Mouse (Mus musculus): ENCODE data around the gene Cpne5. TPM values are rescaled to one million over a fixed set of nuclear protein-coding genes. Genes with fewer than 3 reads are reported as not detected.
"Not testable (repeated sequence)": the region's sequence is repeated elsewhere in the genome, so short reads cannot be mapped to it uniquely, and the experiment has no call there.

Cpne5 gene
- total and polyA plus RNA-seq, 3 experiments: 0.19 to 1.0 TPM; not detected in 1

GRCm38 (mm10) chr17:29253236-29253635, 15.3 kb upstream of the Cpne5 start:
- Histone ChIP-seq H3K9me3 (replicated peaks; ENCODE audit: insufficient read depth, low read length) (no peaks in the 10 kb centered on the region), H3K4me3 (ENCODE audit: control insufficient read depth in 1 of 2, insufficient read depth in 1 of 2, low read depth in 2 of 2, low read length in 2 of 2) (no peak overlapping the region), H3K9ac (ENCODE audit: control insufficient read depth, low read depth, low read length, poor library complexity, severe bottlenecking) (no peak overlapping the region), H3K4me1 (ENCODE audit: control insufficient read depth in 1 of 2, insufficient read depth in 2 of 2, low read length in 2 of 2) (peaks cover 0 to 3% of the 10 kb centered on the region in 2 experiments; a peak in 1 of 4 replicates), H3K27me3 (ENCODE audit: control insufficient read depth in 1 of 2, insufficient read depth in 2 of 2, low read length in 2 of 2) (no peaks in the 10 kb centered on the region), H3K36me3 (ENCODE audit: control insufficient read depth in 1 of 2, insufficient read depth in 2 of 2, low read length in 2 of 2) (peaks cover 2 to 7% of the 10 kb centered on the region in 2 experiments; a peak in 3 of 4 replicates), H3K79me2 (ENCODE audit: control insufficient read depth, insufficient read depth, low read length, poor library complexity) (peaks cover 12% of the 10 kb centered on the region), H3K27ac (ENCODE audit: control insufficient read depth, low read depth, low read length) (no peak overlapping the region)
- TF ChIP-seq GATA1 (IDR thresholded peaks at IDR 0.05; ENCODE audit: low read depth, low read length) (peak; percentile 77), POLR2A (IDR thresholded peaks at IDR 0.05; ENCODE audit: control insufficient read depth in 1 of 2, insufficient read depth in 1 of 2, low read depth in 1 of 2, low read length in 2 of 2, poor library complexity in 1 of 2) (no peak)
- peak; percentile 53 for DNase-seq (ENCODE audit: low read depth, low spot score)

- H3K9ac ChIP-seq (ENCODE audit: control insufficient read depth, low read depth, low read length, poor library complexity, severe bottlenecking): no peak overlapping the region
- no peaks in the 10 kb centered on the region for H3K27me3 ChIP-seq (ENCODE audit: control insufficient read depth in 1 of 2, insufficient read depth in 2 of 2, low read length in 2 of 2)
- peaks cover 0 to 3% of the 10 kb centered on the region in 2 experiments; a peak in 2 of 4 replicates for H3K36me3 ChIP-seq (ENCODE audit: control insufficient read depth in 1 of 2, insufficient read depth in 2 of 2, low read length in 2 of 2)
- no peaks in the 10 kb centered on the region for H3K9me3 ChIP-seq (replicated peaks; ENCODE audit: insufficient read depth, low read length)
- no peaks in the 10 kb centered on the region; the same call in 1 of the 2 replicates for H3K79me2 ChIP-seq (ENCODE audit: control insufficient read depth, insufficient read depth, low read length, poor library complexity)
- no peaks in the 10 kb centered on the region; a peak in 1 of 4 replicates for H3K4me1 ChIP-seq (ENCODE audit: control insufficient read depth in 1 of 2, insufficient read depth in 2 of 2, low read length in 2 of 2)
- H3K27ac ChIP-seq (ENCODE audit: control insufficient read depth, low read depth, low read length): no peak overlapping the region
- H3K4me3 ChIP-seq (ENCODE audit: control insufficient read depth in 1 of 2, insufficient read depth in 1 of 2, low read depth in 2 of 2, low read length in 2 of 2): no peak overlapping the region
- DNase-seq (ENCODE audit: low read depth, low spot score): no peak
- TF ChIP-seq USF1 (IDR thresholded peaks at IDR 0.05; ENCODE audit: low read depth, low read length) (no peak), MAX (IDR thresholded peaks at IDR 0.05; ENCODE audit: low read length) (no peak), SMC3 (IDR thresholded peaks at IDR 0.05; ENCODE audit: low read depth, low read length) (no peak), E2F4 (IDR thresholded peaks at IDR 0.05; ENCODE audit: borderline replicate concordance, low read depth, low read length) (no peak), KAT2A (conservative IDR thresholded peaks at IDR 0.05; ENCODE audit: low read depth, low read length) (no peak), GABPA (IDR thresholded peaks at IDR 0.05; ENCODE audit: low read depth, low read length) (no peak), UBTF (IDR thresholded peaks at IDR 0.05; ENCODE audit: borderline replicate concordance, insufficient read depth, low read depth, low read length) (no peak), ETS1 (IDR thresholded peaks at IDR 0.05; ENCODE audit: low read depth, low read length) (no peak), MYC (IDR thresholded peaks at IDR 0.05; ENCODE audit: low read depth, low read length) (no peak), POLR2A (IDR thresholded peaks at IDR 0.05; ENCODE audit: control insufficient read depth in 1 of 2, insufficient read depth in 1 of 2, low read depth in 1 of 2, low read length in 2 of 2, poor library complexity in 1 of 2) (no peak), RCOR1 (IDR thresholded peaks at IDR 0.05; ENCODE audit: low read depth, low read length) (no peak), JUND (IDR thresholded peaks at IDR 0.05; ENCODE audit: low read depth, low read length) (no peak), EP300 (IDR thresholded peaks at IDR 0.05; ENCODE audit: low read depth in 1 of 2, low read length in 2 of 2) (no peak), ZNF384 (IDR thresholded peaks at IDR 0.05; ENCODE audit: low read depth, low read length) (no peak), ZKSCAN1 (IDR thresholded peaks at IDR 0.05; ENCODE audit: low read depth, low read length) (no peak), MYB (IDR thresholded peaks at IDR 0.05; ENCODE audit: low read depth, low read length) (no peak), TCF12 (IDR thresholded peaks at IDR 0.05; ENCODE audit: low read depth, low read length) (no peak), MEF2A (IDR thresholded peaks at IDR 0.05; ENCODE audit: extremely low read depth, insufficient replicate concordance, low read depth, low read length, poor library complexity, severe bottlenecking) (no peak)
Observed at GRCm38 (mm10) chr17:29251608-29252390, 13.8 kb upstream of the Cpne5 start.

GRCm38 (mm10) chr17:29251006-29251405, 13.0 kb upstream of the Cpne5 start:
- H3K27me3 ChIP-seq (ENCODE audit: control insufficient read depth in 1 of 2, insufficient read depth in 2 of 2, low read length in 2 of 2); H3K79me2 ChIP-seq (ENCODE audit: control insufficient read depth, insufficient read depth, low read length, poor library complexity); H3K36me3 ChIP-seq (ENCODE audit: control insufficient read depth in 1 of 2, insufficient read depth in 2 of 2, low read length in 2 of 2); DNase-seq (ENCODE audit: low read depth, low spot score); H3K27ac ChIP-seq (ENCODE audit: control insufficient read depth, low read depth, low read length); H3K9me3 ChIP-seq (replicated peaks; ENCODE audit: insufficient read depth, low read length); H3K4me3 ChIP-seq (ENCODE audit: control insufficient read depth in 1 of 2, insufficient read depth in 1 of 2, low read depth in 2 of 2, low read length in 2 of 2); H3K4me1 ChIP-seq (ENCODE audit: control insufficient read depth in 1 of 2, insufficient read depth in 2 of 2, low read length in 2 of 2); H3K9ac ChIP-seq (ENCODE audit: control insufficient read depth, low read depth, low read length, poor library complexity, severe bottlenecking): not testable (repeated sequence)
